Mouse (Mus musculus): ENCODE measurements at regions not wholly inside any gene's neighbourhood (a gene's known extent, or its start where the extent isn't known, plus 50 kb on each side); places are given as distances from the start of the nearest gene placed in this dataset.

DNA sequence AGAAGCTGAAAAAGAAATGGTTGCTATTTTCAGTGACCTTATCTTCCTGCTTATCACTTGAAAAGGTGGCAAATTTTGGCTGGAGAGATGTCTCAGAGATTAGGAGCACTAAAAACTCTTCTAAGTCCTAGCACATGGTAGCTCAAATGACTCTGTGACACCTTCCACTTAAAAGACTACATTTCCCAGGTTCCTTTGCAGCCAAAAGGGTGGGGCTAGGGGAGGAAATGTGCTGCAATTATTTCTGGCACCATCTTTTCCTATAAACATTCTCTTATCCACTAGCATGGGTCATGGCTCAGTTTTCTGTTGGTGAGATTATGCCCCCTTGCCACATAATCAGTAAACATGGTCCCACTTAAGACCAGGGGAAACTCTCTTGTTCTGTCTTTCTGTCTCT is 277.0 kb upstream of the Far2 start:
- TF ChIP-seq CTCF (IDR thresholded peaks at IDR 0.05 in 2 of 3, conservative IDR thresholded peaks at IDR 0.05 in 1 of 3; ENCODE audit: control insufficient read depth in 1 of 3, insufficient read depth in 1 of 3, low read depth in 2 of 3, low read length in 3 of 3, poor library complexity in 1 of 3, severe bottlenecking in 1 of 3), result no peak
- TF ChIP-seq TBP (IDR thresholded peaks at IDR 0.05; ENCODE audit: low read depth, low read length), result no peak
- no peak for TF ChIP-seq MAX (IDR thresholded peaks at IDR 0.05; ENCODE audit: low read length)
- no peak for TF ChIP-seq EP300 (IDR thresholded peaks at IDR 0.05; ENCODE audit: low read depth in 1 of 2, low read length in 2 of 2)
- no peak for TF ChIP-seq KAT2A (conservative IDR thresholded peaks at IDR 0.05; ENCODE audit: low read depth, low read length)
- TF ChIP-seq ZC3H11A (IDR thresholded peaks at IDR 0.05; ENCODE audit: low read depth, low read length), result no peak
- TF ChIP-seq CHD2 (IDR thresholded peaks at IDR 0.05; ENCODE audit: low read length), result no peak
- TF ChIP-seq USF1 (IDR thresholded peaks at IDR 0.05; ENCODE audit: low read depth, low read length), result no peak
- no peak for TF ChIP-seq MAZ (IDR thresholded peaks at IDR 0.05; ENCODE audit: low read depth, low read length)
- TF ChIP-seq POLR2A (IDR thresholded peaks at IDR 0.05; ENCODE audit: control insufficient read depth in 1 of 2, insufficient read depth in 1 of 2, low read depth in 1 of 2, low read length in 2 of 2, poor library complexity in 1 of 2), result no peak
- TF ChIP-seq BHLHE40 (IDR thresholded peaks at IDR 0.05; ENCODE audit: borderline replicate concordance, low read depth, low read length), result no peak
- no peak for TF ChIP-seq JUND (IDR thresholded peaks at IDR 0.05; ENCODE audit: low read depth, low read length)
